Mouse (Mus musculus) bone marrow, adult 2 months (tissue): ENCODE measurements at regions not wholly inside any gene's neighbourhood (a gene's known extent, or its start where the extent isn't known, plus 50 kb on each side); places are given as distances from the start of the nearest gene placed in this dataset.
A peak's percentile ranks its signal among the peaks of the same experiment; 100 is the strongest.

Experiments
- H3K27ac ChIP-seq: fragments of 200-500 bp; 2 replicates; pipeline ENCODE4 v1.5.1; 2012; ENCODE audit warnings: low read depth, mild to moderate bottlenecking, control low read depth, inconsistent platforms, low read length; ENCODE audit not compliant: control insufficient read depth, poor library complexity, insufficient read depth
- H3K4me1 ChIP-seq: fragments of 200-500 bp; 2 replicates; pipeline ENCODE4 v1.6.1; 2011; ENCODE audit warnings: low read length; ENCODE audit not compliant: control insufficient read depth, insufficient read depth
- H3K4me3 ChIP-seq: fragments of 200-500 bp; replicated peaks from 2 replicates; pipeline ENCODE3; 2011; ENCODE audit warnings: mild to moderate bottlenecking, low read depth, low read length, control low read depth; ENCODE audit not compliant: control insufficient read depth
- CTCF ChIP-seq: fragments of 200-500 bp; IDR thresholded peaks from 2 replicates; pipeline ENCODE4 v1.5.1; 2011; ENCODE audit warnings: low read length, control low read depth; ENCODE audit not compliant: control insufficient read depth, insufficient read depth
- POLR2A ChIP-seq: fragments of 200-500 bp; IDR thresholded peaks from 2 replicates; pipeline ENCODE4 v1.6.1; 2011; ENCODE audit warnings: low read depth, mild to moderate bottlenecking, control low read depth, low read length, borderline replicate concordance; ENCODE audit not compliant: control insufficient read depth
- WGBS: fragments of 180-500 bp; shearing (Covaris S2); methylation state at CpG from one replicate; pipeline ENCODE4 v1.1.7; 2018; 5-methylcytosine and 5-hydroxymethylcytosine counted together

DNA sequence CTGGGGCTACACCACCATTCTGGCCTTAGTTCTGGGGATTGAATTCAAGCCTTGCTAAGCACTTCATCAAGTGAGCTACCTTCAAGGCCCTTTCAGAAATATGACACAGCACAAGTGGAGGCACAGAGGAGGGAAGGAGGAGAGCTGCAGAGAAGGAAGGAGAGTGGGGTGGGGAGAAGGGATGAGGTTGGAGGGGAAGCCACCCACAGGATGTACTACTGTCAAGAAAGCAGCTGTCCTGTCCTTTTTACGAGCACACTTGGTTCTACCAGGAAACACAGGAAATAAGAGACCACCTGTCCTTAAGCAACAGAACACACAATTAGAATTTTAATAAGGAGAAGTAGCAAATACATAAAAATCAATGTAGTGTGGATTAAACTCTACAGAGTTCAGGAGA lies 210.5 kb upstream of the Mkln1 start:
- TF ChIP-seq POLR2A (no peak), CTCF (no peak)
- H3K27ac ChIP-seq = no peak overlapping the region
- WGBS = 34% methylated on average over 1 of the region's 1 CpGs
- no peaks in the 10 kb centered on the region; the same call in 1 of the 2 replicates for H3K4me1 ChIP-seq
- no peak overlapping the region for H3K4me3 ChIP-seq

DNA sequence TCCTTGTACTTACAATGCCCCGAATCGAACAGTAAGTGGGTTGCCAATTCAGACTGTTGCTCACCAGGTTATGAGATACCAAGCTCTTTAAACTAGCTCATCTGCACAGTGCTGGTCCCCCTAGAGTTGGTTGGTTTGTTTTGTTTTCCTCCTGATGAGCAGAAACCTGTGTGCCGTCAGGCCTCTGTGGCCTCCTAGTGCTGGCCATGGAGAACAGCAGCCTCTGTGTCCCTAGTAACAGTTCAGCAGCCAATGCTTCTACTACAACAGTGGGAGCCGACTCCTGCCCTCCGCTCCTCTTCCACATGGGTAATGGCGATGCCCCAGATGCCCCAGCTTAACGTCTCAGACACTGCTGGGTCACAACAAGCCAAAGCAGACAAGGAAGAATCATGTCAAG lies 209.5 kb upstream of the Mkln1 start:
- Histone ChIP-seq H3K4me1 (no peaks in the 10 kb centered on the region; the same call in 1 of the 2 replicates), H3K4me3 (no peak overlapping the region), H3K27ac (no peak overlapping the region)
- peak; percentile 55 for TF ChIP-seq CTCF
- TF ChIP-seq POLR2A = no peak
- WGBS = 54% methylated on average over 7 of the region's 7 CpGs

DNA sequence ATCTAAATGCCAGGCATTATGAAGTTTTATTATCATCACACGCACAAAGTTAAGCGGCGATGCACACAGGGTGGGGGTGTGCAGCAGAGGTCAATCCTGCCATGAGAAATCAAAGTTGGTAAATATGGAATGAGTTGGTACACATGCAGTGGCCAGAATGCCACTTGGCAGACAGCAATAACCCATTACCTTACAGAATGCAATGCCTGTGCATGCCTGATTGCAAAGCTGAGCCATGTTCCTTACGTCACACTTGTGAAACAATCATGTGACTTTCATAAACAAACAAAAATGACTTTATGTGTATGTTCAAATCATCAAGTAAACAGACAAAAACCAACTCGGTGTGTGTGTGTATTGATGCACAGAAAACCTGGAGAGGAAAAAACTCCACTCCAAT lies 208.5 kb upstream of the Mkln1 start:
- H3K4me3 ChIP-seq = no peak overlapping the region
- no peak overlapping the region for H3K27ac ChIP-seq
- 80% methylated on average over 5 of the region's 5 CpGs for WGBS
- no peaks in the 10 kb centered on the region; the same call in 1 of the 2 replicates for H3K4me1 ChIP-seq
- TF ChIP-seq POLR2A (no peak), CTCF (no peak)

DNA sequence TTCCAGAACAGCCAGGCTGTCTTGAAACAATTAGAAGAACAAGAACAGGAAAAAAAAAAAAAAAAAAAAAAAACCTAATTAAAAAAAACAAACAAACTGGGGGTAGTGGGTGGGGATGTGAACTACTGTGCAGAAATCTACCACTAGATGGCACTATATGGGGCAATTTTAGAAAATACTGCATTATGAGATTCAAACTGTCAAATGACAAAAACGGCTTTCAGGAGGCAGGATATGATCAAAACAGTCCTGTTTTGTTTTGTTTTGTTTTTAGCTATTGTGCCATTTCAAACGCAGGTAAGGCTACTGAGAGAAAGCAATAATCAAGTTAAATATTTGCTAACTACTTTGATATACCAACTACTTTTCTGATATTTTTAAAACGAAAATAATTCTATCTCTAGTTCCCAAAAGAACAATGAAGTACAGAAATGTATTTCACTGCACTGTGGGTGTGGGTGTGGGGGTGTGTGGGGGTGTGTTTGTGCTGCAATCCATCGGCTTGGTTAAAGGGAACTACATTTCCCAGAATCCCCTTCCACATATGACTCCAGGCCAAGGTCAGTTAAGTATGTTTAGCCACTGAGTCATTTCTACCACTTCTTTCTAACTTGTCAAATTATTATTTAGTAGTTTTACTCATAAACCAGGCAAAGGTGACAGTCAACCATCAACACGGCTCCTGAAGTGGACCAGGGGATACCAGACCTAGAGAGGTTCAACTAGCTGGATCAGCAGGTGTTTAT lies 207.7 kb upstream of the Mkln1 start:
- no peaks in the 10 kb centered on the region; the same call in 1 of the 2 replicates for H3K4me1 ChIP-seq
- no peak for TF ChIP-seq CTCF
- no peak for TF ChIP-seq POLR2A
- WGBS = 22% methylated on average over 5 of the region's 5 CpGs
- H3K4me3 ChIP-seq = no peak overlapping the region
- no peak overlapping the region for H3K27ac ChIP-seq

DNA sequence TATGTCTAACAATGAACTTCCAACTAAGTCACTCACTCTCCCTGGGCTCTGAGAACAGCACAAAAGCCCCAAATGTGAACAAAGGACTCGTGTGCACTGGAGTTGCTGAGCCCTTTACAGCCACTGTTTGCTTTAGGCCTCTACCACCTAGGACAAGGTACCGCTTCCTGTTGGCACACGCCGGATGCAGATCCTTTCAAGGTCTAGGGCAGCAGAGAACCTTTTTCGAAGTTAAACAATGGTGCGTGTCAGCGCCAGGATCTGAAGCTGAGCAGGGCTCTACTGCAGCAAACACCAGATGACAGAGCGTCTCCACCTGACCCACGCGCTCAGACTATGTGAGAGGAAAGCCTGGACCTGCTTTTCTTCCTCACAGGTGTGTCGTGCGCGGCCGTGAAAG lies 207.0 kb upstream of the Mkln1 start:
- no peak overlapping the region for H3K27ac ChIP-seq
- no peaks in the 10 kb centered on the region; the same call in 1 of the 2 replicates for H3K4me1 ChIP-seq
- 68% methylated on average over 14 of the region's 14 CpGs for WGBS
- no peak overlapping the region for H3K4me3 ChIP-seq
- no peak for TF ChIP-seq POLR2A

DNA sequence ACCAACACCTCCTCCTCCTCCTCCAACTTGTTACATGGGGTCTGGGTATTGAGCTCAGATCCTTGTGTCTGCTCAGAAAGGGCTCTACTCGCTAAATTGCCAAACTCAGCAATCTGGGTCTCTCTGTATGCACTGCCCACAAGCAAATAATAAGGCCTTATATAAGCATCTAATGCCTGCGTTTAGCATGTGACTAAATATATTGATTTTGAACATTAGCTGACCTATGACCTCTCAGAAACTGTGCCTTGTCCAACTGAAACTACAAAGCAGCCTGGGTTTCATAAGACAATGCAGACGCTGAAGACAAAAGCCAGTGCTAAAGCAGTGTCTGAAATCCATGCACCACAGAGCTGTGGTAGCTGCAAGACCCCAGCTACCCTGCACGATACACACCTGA lies 206.3 kb upstream of the Mkln1 start:
- no peak overlapping the region for H3K4me3 ChIP-seq
- H3K4me1 ChIP-seq = no peaks in the 10 kb centered on the region; the same call in 1 of the 2 replicates
- TF ChIP-seq POLR2A (no peak), CTCF (no peak)
- H3K27ac ChIP-seq = no peak overlapping the region
- 86% methylated on average over 4 of the region's 4 CpGs for WGBS

DNA sequence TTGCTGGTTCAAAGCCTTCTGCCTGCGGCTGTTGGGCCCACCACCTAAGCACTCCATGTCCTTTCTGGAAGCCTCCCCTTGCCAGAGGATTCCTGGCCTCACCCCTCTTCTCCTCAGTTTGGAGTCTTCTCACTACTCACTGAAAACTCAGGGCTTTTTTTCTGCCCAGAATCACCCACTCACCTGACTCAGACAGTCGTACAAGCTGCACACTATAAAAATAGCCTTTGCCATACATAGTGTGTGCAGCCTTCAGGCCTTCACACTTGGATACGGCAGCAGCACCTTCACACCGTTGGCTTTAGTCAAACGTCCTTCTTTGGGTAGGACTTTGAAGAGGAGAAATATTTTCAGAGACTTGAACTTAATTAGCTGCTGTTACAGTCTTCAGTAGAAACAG lies 205.3 kb upstream of the Mkln1 start:
- WGBS = 89% methylated on average over 5 of the region's 5 CpGs

DNA sequence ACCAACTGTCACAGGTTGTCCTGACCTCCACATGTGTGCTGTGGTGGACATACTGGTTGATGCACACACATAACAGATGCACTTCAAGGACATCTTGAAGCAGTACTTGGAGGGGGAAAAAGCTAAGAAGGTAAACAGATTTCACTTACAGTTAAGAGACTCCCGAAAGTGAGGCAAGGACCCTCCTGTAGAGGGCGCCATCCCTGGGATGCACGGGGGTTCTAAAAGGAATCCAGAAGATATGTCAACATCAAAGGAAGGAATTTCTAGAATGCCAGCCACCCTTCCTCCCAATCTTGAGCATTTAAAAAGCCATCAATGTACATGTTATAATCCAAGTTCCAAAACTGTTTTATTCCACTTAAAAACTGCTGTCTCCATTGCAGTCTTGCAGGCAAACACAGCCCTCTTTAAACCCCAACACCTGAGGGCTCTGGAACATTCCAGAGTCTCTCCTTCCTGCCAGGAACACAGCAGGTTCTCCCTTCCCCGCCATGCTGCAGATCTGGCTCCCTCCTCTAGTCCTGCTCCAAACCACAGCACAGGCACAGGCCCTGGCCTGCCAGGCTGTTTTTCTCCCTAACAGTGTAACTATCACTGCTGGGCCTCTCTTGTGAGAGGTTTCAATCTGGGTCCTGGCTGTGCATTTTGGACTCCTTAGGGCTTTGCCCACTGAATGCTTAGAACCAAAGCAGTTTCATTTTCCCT lies 200.8 kb upstream of the Mkln1 start:
- no peak overlapping the region for H3K4me3 ChIP-seq
- H3K4me1 ChIP-seq = no peaks in the 10 kb centered on the region; the same call in 1 of the 2 replicates
- no peak overlapping the region for H3K27ac ChIP-seq
- TF ChIP-seq CTCF (peak; percentile 56), POLR2A (no peak)
- WGBS = 44% methylated on average over 4 of the region's 4 CpGs

More for the DNA sequence above, 205.3 kb upstream of the Mkln1 start:
- TF ChIP-seq CTCF (no peak), POLR2A (no peak)
- no peaks in the 10 kb centered on the region; the same call in 1 of the 2 replicates for H3K4me1 ChIP-seq
- no peak overlapping the region for H3K4me3 ChIP-seq
- no peak overlapping the region for H3K27ac ChIP-seq
